Mouse (Mus musculus) adrenal gland, postnatal 36 days (tissue): ENCODE results near the gene Nsun4. TPM values are rescaled to one million over a fixed set of nuclear protein-coding genes. Genes with fewer than 3 reads are reported as not detected.

Source experiments
- DNase-seq, 2 experiments: peaks; one replicate each; pipeline ENCODE4 v3.0.0; 2021; ENCODE audit warnings: mixed read lengths in 1 of 2
- total RNA-seq, 2 experiments: library from RNA; stranded (reverse); gene quantifications; 2 replicates each; pipeline ENCODE4 v1.2.3; 2021

Nsun4 gene
- total RNA-seq, 2 experiments from 2014 or later, result 30.5 to 34.6 TPM

GRCm38 (mm10) chr4:115987436-115987835 is 66.2 kb downstream of the Nsun4 start:
- no peak for DNase-seq

GRCm38 (mm10) chr4:115984967-115985366 is 68.7 kb downstream of the Nsun4 start:
- DNase-seq, result no peak

- peak; percentile 86 to 89 for DNase-seq
Observed at GRCm38 (mm10) chr4:115984111-115984510, 69.6 kb downstream of the Nsun4 start.

Other genes with a start within 250 kb of the Nsun4 start
- 10 to 100 TPM; 14.9 to 16.7 TPM for gene Mob3c, start 225.8 kb downstream of the Nsun4 start, total RNA-seq
- 10 to 100 TPM; 36.3 to 44.5 TPM for gene Mknk1, start 214.7 kb downstream of the Nsun4 start, total RNA-seq
- not detected for gene Kncn, start 169.5 kb downstream of the Nsun4 start, total RNA-seq
- not detected for gene 6430628N08Rik, start 163.2 kb downstream of the Nsun4 start, total RNA-seq
- gene Dmbx1, start 114.0 kb downstream of the Nsun4 start, total RNA-seq, result not detected
- 1 to 10 TPM; 2.6 to 3.4 TPM for gene Faah, start 36.0 kb downstream of the Nsun4 start, total RNA-seq
- 100 to 1,000 TPM; 612 to 614 TPM for gene Uqcrh, start 21.2 kb upstream of the Nsun4 start, total RNA-seq
- gene Lrrc41, start 21.4 kb upstream of the Nsun4 start, total RNA-seq, result 10 to 100 TPM; 66.1 to 72.7 TPM
- gene Rad54l, start 69.8 kb upstream of the Nsun4 start, total RNA-seq, result 1 to 10 TPM; 1.3 to 2.2 TPM
- gene Pomgnt1, start 70.0 kb upstream of the Nsun4 start, total RNA-seq, result 10 to 100 TPM; 61.8 to 63.7 TPM
- gene Lurap1, start 97.5 kb upstream of the Nsun4 start, total RNA-seq, result 10 to 100 TPM in 1 of 2 experiments, 1 to 10 TPM in 1; 7.6 to 10.1 TPM
- not detected for gene Tspan1, start 113.7 kb upstream of the Nsun4 start, total RNA-seq
- not detected for gene 1700042G07Rik, start 119.5 kb upstream of the Nsun4 start, total RNA-seq
- gene Gm49337, start 119.5 kb upstream of the Nsun4 start, total RNA-seq, result not detected
- 10 to 100 TPM; 15.7 to 19.7 TPM for gene Pik3r3, start 167.7 kb upstream of the Nsun4 start, total RNA-seq